Mouse (Mus musculus): ENCODE results near the gene Cacna2d4.
"Not testable (repeated sequence)": the region's sequence is repeated elsewhere in the genome, so short reads cannot be mapped to it uniquely, and the experiment has no call there.

The Cacna2d4 gene

GRCm38 (mm10) chr6:119338121-119338912, 102.0 kb downstream of the Cacna2d4 start:
- intact Hi-C loops (cut with DNase I), result no loop called here

- intact Hi-C loops (cut with DNase I), result no loop called here
Measured at GRCm38 (mm10) chr6:119341409-119341808, 105.1 kb downstream of the Cacna2d4 start.

DNA sequence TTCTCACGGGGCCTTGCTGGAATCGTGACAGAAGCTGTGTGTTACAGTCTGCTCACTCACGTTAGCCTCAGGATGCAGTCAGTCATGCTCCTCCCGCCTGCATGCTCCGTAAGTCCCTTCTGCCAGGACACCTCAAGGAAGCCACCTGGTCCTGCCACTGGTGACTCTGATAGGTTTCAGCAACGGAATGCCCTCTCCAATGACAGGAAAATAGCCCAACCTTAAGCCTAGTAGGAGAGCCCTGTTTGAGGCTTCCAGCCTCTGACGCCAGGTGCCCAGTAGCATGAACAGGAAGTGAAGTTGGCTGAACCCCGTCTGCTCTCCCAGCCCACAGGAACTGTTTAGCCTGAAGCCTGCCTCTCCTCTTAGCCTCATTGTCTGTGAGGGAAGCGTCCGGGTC, 109.9 kb downstream of the Cacna2d4 start:
- intact Hi-C loops (cut with DNase I), result loop anchor here (5.0 kb wide), 2 partner anchors 86 to 214 kb away; no protein-coding TSS in a partner anchor

- intact Hi-C loops (cut with DNase I), result loop anchor here (2.0 to 5.0 kb wide), 3 partner anchors 84 to 216 kb away; no protein-coding TSS in a partner anchor
Measured at GRCm38 (mm10) chr6:119347813-119348212, 111.5 kb downstream of the Cacna2d4 start.

- intact Hi-C loops (cut with DNase I), result loop anchor here (2.0 to 5.0 kb wide), 3 partner anchors 84 to 216 kb away; no protein-coding TSS in a partner anchor
Measured at GRCm38 (mm10) chr6:119348234-119348633, 111.9 kb downstream of the Cacna2d4 start.

GRCm38 (mm10) chr6:119350703-119351198, 114.4 kb downstream of the Cacna2d4 start:
- intact Hi-C loops (cut with DNase I), result no loop called here

- intact Hi-C loops (cut with DNase I), result no loop called here
Measured at GRCm38 (mm10) chr6:119351656-119352055, 115.3 kb downstream of the Cacna2d4 start.

DNA sequence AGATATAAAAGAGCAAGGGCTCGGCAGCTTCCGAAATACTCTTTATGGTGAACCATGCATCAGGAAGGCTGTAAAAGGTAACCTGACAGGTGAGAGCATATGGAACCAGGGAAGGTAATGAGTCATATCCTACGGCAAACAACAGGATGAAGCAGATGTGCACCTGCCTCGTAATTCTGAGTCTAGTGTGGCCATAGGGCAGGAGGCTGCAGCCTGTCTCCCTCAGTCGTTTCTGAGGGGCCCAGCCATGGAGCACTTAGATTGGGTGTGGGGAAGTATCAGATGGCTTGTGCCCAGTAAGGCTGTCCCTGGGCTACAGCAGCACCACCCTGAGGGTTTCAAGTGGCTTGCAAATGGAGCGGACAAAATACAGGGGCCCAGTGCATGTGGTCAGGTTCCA, 116.2 kb downstream of the Cacna2d4 start:
- intact Hi-C loops (cut with DNase I), result no loop called here

DNA sequence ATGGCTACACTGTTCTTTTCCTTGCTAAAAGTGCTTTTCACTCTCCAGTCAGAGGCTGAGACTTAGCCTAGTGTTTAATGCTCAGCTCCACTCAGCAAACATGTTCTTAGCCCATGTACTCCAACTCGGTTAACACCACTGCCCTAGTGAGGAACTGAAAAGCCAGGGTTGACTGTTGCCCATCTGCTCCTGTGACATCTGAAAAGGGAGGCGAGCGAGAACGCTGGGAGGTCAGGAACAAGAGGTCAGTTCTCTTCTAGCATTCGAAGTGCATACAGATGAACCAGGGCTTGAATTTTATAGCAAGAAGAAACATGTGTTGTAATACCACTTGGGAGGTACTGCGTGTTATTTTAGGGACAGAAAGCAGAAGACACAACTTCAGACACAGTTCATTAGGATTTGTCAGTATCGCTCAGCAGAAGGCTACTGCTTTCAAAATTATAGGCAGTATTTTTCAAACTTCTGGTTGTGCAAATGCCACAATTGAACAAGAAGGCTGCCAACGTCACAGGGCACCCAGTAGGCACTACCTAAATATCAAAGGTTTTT, 121.8 kb downstream of the Cacna2d4 start:
- intact Hi-C loops (cut with DNase I), result no loop called here

DNA sequence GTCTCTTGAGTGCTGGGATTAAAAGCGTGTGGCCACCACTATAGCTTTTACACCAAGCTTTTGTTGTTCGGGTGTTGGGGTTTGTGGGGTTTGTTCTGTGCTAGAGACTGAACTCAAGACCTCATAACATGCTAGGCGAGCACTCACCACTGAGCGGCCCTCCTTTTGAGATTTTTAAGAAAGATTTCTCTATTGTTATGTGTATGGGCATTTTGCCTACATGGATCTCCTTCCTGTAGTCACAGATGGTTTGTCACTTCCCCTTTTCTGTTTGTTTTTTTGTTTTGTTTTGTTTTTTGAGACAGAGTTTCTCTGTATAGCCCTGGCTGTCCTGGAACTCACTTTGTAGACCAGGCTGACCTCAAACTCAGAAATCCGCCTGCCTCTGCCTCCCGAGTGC, 123.9 kb downstream of the Cacna2d4 start:
- intact Hi-C loops (cut with DNase I), result not testable (repeated sequence)

DNA sequence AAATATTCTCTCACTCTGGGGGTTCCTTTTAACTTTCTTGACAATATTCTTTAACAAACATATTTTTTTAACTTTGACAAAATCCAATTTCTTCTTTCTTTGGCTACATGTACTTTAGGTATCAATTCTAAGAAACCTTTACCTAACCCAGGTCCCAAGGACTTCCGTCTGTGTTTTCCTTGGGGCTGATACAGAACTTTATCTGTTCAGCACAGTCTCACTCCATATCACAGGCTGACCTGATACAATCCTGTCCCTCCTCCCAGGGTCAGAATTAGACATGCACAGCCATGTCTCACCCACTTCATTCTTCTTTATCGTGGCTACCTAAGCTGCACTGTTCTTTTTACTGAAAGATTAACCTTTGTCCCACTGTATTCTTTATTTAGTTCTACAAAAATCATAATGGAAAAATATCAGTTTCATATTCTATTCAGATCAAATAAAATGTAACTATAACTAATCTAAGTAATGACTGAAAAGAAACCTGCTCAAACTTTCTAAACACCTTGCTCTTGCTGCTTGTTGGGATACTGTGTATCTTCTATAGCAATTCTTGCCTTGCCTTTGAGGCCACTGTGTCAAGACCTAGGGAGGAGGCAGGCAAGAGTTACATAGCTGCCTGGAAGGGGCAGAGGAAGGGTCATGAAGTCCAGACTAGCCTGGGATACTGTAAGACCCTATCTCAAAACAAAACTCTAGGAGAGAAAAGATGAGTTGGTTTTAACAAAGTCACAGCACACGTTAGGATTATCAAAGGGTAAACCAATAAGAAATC, 124.8 kb downstream of the Cacna2d4 start:
- intact Hi-C loops (cut with DNase I), result no loop called here

GRCm38 (mm10) chr6:119363593-119363992, 127.3 kb downstream of the Cacna2d4 start:
- intact Hi-C loops (cut with DNase I), result no loop called here

GRCm38 (mm10) chr6:119366800-119367199, 130.5 kb downstream of the Cacna2d4 start:
- intact Hi-C loops (cut with DNase I), result not testable (repeated sequence)

DNA sequence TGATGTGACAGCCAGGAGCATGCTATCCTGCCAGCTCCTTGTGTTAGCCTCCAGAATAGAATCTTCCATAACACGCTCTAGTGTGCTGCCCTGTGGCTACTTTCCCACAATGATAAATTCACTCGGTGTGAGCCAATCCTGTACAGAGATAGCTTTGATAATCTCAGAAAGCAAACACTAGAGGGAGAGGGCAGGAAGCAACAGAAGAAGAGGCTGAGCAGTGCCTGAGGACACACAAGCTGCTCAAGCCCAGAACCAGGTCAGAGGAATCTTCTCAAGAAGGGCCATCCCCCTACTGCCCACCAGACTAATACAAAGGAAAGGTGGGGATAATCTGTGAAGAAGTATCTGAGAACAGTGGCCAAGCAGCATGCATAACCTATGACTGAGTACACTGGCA, 131.1 kb downstream of the Cacna2d4 start:
- intact Hi-C loops (cut with DNase I), result no loop called here

GRCm38 (mm10) chr6:119371624-119372023, 135.3 kb downstream of the Cacna2d4 start:
- intact Hi-C loops (cut with DNase I), result loop anchor here (5.0 kb wide), 1 partner anchor 56 kb away; no protein-coding TSS in a partner anchor

GRCm38 (mm10) chr6:119372237-119372636, 135.9 kb downstream of the Cacna2d4 start:
- intact Hi-C loops (cut with DNase I), result loop anchor here (5.0 kb wide), 1 partner anchor 55 kb away; no protein-coding TSS in a partner anchor

- intact Hi-C loops (cut with DNase I), result loop anchor here (5.0 kb wide), 1 partner anchor 54 kb away; no protein-coding TSS in a partner anchor
Measured at GRCm38 (mm10) chr6:119373000-119373705, 136.8 kb downstream of the Cacna2d4 start.

GRCm38 (mm10) chr6:119375035-119375434, 138.7 kb downstream of the Cacna2d4 start:
- intact Hi-C loops (cut with DNase I), result no loop called here

- intact Hi-C loops (cut with DNase I), result no loop called here
Measured at GRCm38 (mm10) chr6:119377613-119378012, 141.3 kb downstream of the Cacna2d4 start.

DNA sequence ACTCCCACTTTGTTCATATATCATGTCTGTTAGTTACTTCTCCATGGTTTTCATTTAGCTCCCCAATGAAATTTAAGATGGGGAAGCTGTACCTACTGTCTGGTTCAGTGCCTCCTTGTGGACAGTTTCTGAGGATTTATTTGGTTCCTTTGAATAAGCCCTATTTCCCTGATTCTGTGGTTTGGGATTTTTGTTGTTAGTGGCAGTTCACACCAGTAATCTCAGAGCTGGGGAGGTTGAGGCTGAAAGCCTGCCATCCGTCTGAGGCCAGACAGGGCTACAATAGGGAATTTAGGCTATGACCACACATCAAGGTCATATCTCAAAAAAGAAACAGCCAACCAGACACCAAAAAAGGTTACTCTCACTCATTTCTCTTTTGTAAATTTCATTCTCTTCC, 142.3 kb downstream of the Cacna2d4 start:
- intact Hi-C loops (cut with DNase I), result no loop called here

- intact Hi-C loops (cut with DNase I), result no loop called here
Measured at GRCm38 (mm10) chr6:119385668-119386067, 149.3 kb downstream of the Cacna2d4 start.

All from adrenal gland (tissue).